Mouse (Mus musculus) forebrain, embryonic 13.5 days (tissue): ENCODE results near the gene Ppp1r21. TPM values are rescaled to one million over a fixed set of nuclear protein-coding genes. Genes with fewer than 3 reads are reported as not detected.

ENCODE experiments used
- ATAC-seq: fragments of 200-750 bp; cut with Nextera tagmentation; 2 replicates; pipeline ENCODE4 v1.8.0; 2017
- H3K27ac ChIP-seq: fragments of 300-500 bp; sonication (generic); 2 replicates; pipeline ENCODE4 v1.5.1; 2015; ENCODE audit warnings: inconsistent platforms, mild to moderate bottlenecking, moderate library complexity
- H3K27me3 ChIP-seq: fragments of 300-500 bp; sonication (generic); 2 replicates; pipeline ENCODE4 v1.6.1; 2015; ENCODE audit warnings: mild to moderate bottlenecking, inconsistent platforms
- H3K36me3 ChIP-seq: fragments of 300-500 bp; sonication (generic); 2 replicates; pipeline ENCODE4 v1.6.1; 2015; ENCODE audit warnings: mild to moderate bottlenecking, inconsistent platforms; ENCODE audit not compliant: poor library complexity, severe bottlenecking
- H3K4me1 ChIP-seq: fragments of 300-500 bp; sonication (generic); 2 replicates; pipeline ENCODE4 v1.6.1; 2015; ENCODE audit warnings: inconsistent platforms
- H3K4me2 ChIP-seq: fragments of 300-500 bp; sonication (generic); 2 replicates; pipeline ENCODE4 v1.6.1; 2015; ENCODE audit warnings: inconsistent platforms, mild to moderate bottlenecking, moderate library complexity
- H3K4me3 ChIP-seq: fragments of 300-500 bp; sonication (generic); 2 replicates; pipeline ENCODE4 v1.5.1; 2015; ENCODE audit warnings: mild to moderate bottlenecking, inconsistent platforms
- H3K9ac ChIP-seq: fragments of 300-500 bp; sonication (generic); 2 replicates; pipeline ENCODE4 v1.6.1; 2015; ENCODE audit warnings: mild to moderate bottlenecking, inconsistent platforms
- H3K9me3 ChIP-seq: fragments of 300-500 bp; sonication (generic); replicated peaks from 2 replicates; pipeline ENCODE4 v1.6.1; 2016; ENCODE audit warnings: inconsistent platforms
- WGBS: fragments of 180-500 bp; shearing (Covaris S2); methylation state at CpG from one replicate; pipeline ENCODE4 v1.1.7; 2015; 5-methylcytosine and 5-hydroxymethylcytosine counted together
- polyA plus RNA-seq: library from polyadenylated mRNA; unstranded; fragments of >200 nt; fragmentation: Nextera tagmentation; extraction: Ambion mirVana; gene quantifications from 2 replicates; pipeline ENCODE4 v1.2.1, GENCODE M21; 2015

The Ppp1r21 gene
- polyA plus RNA-seq, 1 experiment from 2014 or later = 22.4 TPM

GRCm38 (mm10) chr17:88498090-88498682 is 31.7 kb upstream of the Ppp1r21 start:
- H3K4me1 ChIP-seq = peaks cover 23% of the 10 kb centered on the region
- H3K27ac ChIP-seq = no peak overlapping the region
- H3K9ac ChIP-seq = no peak overlapping the region
- no peak overlapping the region for H3K4me3 ChIP-seq
- H3K27me3 ChIP-seq = no peaks in the 10 kb centered on the region
- no peaks in the 10 kb centered on the region for H3K36me3 ChIP-seq
- WGBS = 78% methylated on average over 5 of the region's 5 CpGs
- ATAC-seq = no peak
- H3K9me3 ChIP-seq = no peaks in the 10 kb centered on the region
- H3K4me2 ChIP-seq = no peak overlapping the region

GRCm38 (mm10) chr17:88504056-88504455 is 25.9 kb upstream of the Ppp1r21 start:
- H3K4me3 ChIP-seq = no peak overlapping the region
- H3K9me3 ChIP-seq = no peaks in the 10 kb centered on the region
- no peak overlapping the region for H3K4me2 ChIP-seq
- no peaks in the 10 kb centered on the region for H3K36me3 ChIP-seq
- no peaks in the 10 kb centered on the region for H3K27me3 ChIP-seq
- H3K4me1 ChIP-seq = peaks cover 11% of the 10 kb centered on the region
- no peak overlapping the region for H3K9ac ChIP-seq
- H3K27ac ChIP-seq = no peak overlapping the region
- ATAC-seq = no peak
- WGBS = 87% methylated on average over 13 of the region's 13 CpGs

- no peaks in the 10 kb centered on the region for H3K36me3 ChIP-seq
- peak; percentile 76 for ATAC-seq
- H3K27ac ChIP-seq = no peak overlapping the region; the same call in 1 of the 2 replicates
- no peak overlapping the region for H3K4me2 ChIP-seq
- H3K4me1 ChIP-seq = peaks cover 11% of the 10 kb centered on the region
- 0 out of 2 replicates have a peak overlapping the region, but pooled peaks have one; percentile 14 for H3K9ac ChIP-seq
- no peaks in the 10 kb centered on the region for H3K27me3 ChIP-seq
- H3K4me3 ChIP-seq = no peak overlapping the region
- no peaks in the 10 kb centered on the region for H3K9me3 ChIP-seq
- 19% methylated on average over 10 of the region's 10 CpGs for WGBS
These were observed 24.6 kb upstream of the Ppp1r21 start for GRCm38 (mm10) chr17:88505275-88505723.

- no peaks in the 10 kb centered on the region for H3K9me3 ChIP-seq
- no peak for ATAC-seq
- H3K4me1 ChIP-seq = peaks cover 12% of the 10 kb centered on the region
- no peak overlapping the region for H3K9ac ChIP-seq
- H3K36me3 ChIP-seq = no peaks in the 10 kb centered on the region
- WGBS = 93% methylated on average over 15 of the region's 15 CpGs
- no peak overlapping the region for H3K27ac ChIP-seq
- H3K27me3 ChIP-seq = no peaks in the 10 kb centered on the region
- no peak overlapping the region for H3K4me3 ChIP-seq
- H3K4me2 ChIP-seq = no peak overlapping the region
These were observed 24.0 kb upstream of the Ppp1r21 start for GRCm38 (mm10) chr17:88505941-88506340.

DNA sequence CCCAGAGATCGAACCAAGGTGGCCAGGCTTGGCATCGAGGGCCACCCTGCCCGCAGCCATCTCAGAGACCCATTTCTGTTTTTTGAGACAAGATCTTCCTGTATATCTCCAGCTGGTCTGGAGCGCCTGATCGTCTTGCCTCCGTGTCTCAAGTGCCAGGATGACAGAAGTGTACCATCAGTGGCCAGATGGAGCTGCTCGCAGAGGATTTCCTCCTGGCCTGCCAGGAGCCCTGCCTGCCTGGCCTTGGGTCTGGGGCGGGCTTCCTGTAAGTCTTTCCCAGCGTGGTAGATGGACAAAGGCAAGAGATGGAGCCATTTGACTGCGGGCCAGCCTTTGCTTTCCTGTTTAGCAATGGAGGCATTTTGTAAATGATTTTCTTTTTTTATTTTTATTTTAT is 22.5 kb upstream of the Ppp1r21 start:
- H3K4me3 ChIP-seq = no peak overlapping the region
- no peaks in the 10 kb centered on the region for H3K9me3 ChIP-seq
- H3K9ac ChIP-seq = no peak overlapping the region
- ATAC-seq = no peak
- 82% methylated on average over 10 of the region's 10 CpGs for WGBS
- peaks cover 15% of the 10 kb centered on the region for H3K4me1 ChIP-seq
- H3K27me3 ChIP-seq = no peaks in the 10 kb centered on the region
- no peak overlapping the region for H3K27ac ChIP-seq
- no peaks in the 10 kb centered on the region for H3K36me3 ChIP-seq
- no peak overlapping the region for H3K4me2 ChIP-seq

DNA sequence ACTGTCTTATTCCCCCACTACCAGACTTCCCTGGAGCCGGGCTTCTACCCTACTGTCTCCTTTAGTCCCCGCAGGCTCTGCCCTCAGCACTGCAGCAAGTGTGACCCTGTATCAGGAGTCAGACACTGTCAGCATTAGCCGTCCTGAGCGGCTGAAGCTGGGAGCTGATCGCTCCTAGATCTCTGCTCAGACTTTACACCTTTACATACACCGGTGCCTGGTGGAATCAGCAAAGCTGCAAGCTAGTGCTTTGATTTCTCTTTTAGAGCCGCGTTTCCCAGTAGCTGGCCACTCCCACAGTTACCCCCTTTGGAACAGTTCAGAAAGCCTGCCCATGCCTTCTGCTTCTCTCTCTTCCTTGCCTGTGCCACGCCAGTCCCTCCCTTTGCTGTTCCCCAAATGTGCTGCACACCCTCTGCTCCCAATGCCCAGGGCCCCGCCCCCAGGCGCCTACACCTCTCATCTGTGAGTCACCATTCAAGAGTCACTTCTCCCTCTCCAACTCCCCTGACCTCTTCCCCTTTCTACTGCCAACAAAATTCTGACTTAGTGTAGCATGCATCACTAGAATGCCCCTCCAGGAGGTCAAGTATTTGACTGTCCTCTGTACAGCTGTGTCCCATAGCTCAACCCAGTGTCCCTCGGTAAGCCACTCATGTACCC is 20.9 kb upstream of the Ppp1r21 start:
- no peak overlapping the region for H3K9ac ChIP-seq
- H3K9me3 ChIP-seq = no peaks in the 10 kb centered on the region
- H3K27me3 ChIP-seq = no peaks in the 10 kb centered on the region
- ATAC-seq = 0 out of 2 replicates have a peak, but pooled peaks have one; percentile 5
- no peak overlapping the region for H3K4me3 ChIP-seq
- H3K4me1 ChIP-seq = peaks cover 15% of the 10 kb centered on the region
- H3K27ac ChIP-seq = no peak overlapping the region
- H3K4me2 ChIP-seq = no peak overlapping the region
- WGBS = 39% methylated on average over 12 of the region's 12 CpGs
- H3K36me3 ChIP-seq = no peaks in the 10 kb centered on the region

DNA sequence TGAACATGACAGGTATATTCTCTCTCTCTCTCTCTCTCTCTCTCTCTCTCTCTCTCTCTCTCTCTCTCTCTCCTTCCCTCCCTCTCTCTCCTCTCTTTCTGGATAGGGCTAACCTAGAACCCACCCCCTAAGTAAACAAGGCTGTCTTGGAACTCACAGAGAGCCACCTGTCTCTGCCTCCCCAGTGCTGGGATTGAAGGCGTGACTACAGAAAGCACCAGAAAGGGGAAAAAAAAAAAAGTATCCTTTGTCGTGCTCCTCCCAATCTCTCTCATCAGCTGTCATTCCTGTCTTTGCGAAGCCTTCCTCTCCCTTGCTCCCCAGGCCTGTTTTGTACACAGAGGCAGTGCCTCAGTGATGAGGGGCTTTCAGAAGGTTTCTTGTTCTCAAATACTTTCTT is 19.9 kb upstream of the Ppp1r21 start:
- Histone ChIP-seq H3K36me3 (no peaks in the 10 kb centered on the region), H3K9ac (no peak overlapping the region), H3K27me3 (no peaks in the 10 kb centered on the region), H3K27ac (no peak overlapping the region), H3K4me2 (no peak overlapping the region), H3K9me3 (no peaks in the 10 kb centered on the region), H3K4me1 (peaks cover 13% of the 10 kb centered on the region), H3K4me3 (no peak overlapping the region)
- WGBS = 82% methylated on average over 3 of the region's 3 CpGs
- ATAC-seq = no peak

GRCm38 (mm10) chr17:88511095-88511551 is 18.8 kb upstream of the Ppp1r21 start:
- 4% methylated on average over 10 of the region's 10 CpGs for WGBS
- no peaks in the 10 kb centered on the region for H3K9me3 ChIP-seq
- H3K4me2 ChIP-seq = peak overlapping the region; percentile 33
- no peaks in the 10 kb centered on the region for H3K36me3 ChIP-seq
- peaks cover 3% of the 10 kb centered on the region for H3K4me1 ChIP-seq
- ATAC-seq = peak; percentile 75
- H3K27ac ChIP-seq = no peak overlapping the region
- H3K27me3 ChIP-seq = no peaks in the 10 kb centered on the region
- no peak overlapping the region for H3K4me3 ChIP-seq
- H3K9ac ChIP-seq = no peak overlapping the region

- Histone ChIP-seq H3K4me2 (no peak overlapping the region), H3K27me3 (no peaks in the 10 kb centered on the region), H3K4me1 (no peaks in the 10 kb centered on the region), H3K9me3 (no peaks in the 10 kb centered on the region), H3K27ac (no peak overlapping the region), H3K36me3 (no peaks in the 10 kb centered on the region), H3K4me3 (no peak overlapping the region), H3K9ac (no peak overlapping the region)
- WGBS = 77% methylated on average over 7 of the region's 7 CpGs
- ATAC-seq = no peak
These were observed 13.4 kb upstream of the Ppp1r21 start for GRCm38 (mm10) chr17:88516477-88516876.

GRCm38 (mm10) chr17:88527781-88528180 is 2.1 kb upstream of the Ppp1r21 start:
- Histone ChIP-seq H3K27ac (no peak overlapping the region), H3K4me3 (no peak overlapping the region), H3K4me1 (peaks cover 15% of the 10 kb centered on the region), H3K36me3 (no peaks in the 10 kb centered on the region), H3K27me3 (0 out of 2 replicates have a peak, but pooled peaks cover 3% of the 10 kb centered on the region), H3K9ac (no peak overlapping the region), H3K4me2 (no peak overlapping the region), H3K9me3 (no peaks in the 10 kb centered on the region)
- ATAC-seq = no peak
- WGBS = 44% methylated on average over 2 of the region's 2 CpGs

- peak; percentile 84 for ATAC-seq
These were observed 310 bp downstream of the Ppp1r21 start for GRCm38 (mm10) chr17:88530236-88530619.

DNA sequence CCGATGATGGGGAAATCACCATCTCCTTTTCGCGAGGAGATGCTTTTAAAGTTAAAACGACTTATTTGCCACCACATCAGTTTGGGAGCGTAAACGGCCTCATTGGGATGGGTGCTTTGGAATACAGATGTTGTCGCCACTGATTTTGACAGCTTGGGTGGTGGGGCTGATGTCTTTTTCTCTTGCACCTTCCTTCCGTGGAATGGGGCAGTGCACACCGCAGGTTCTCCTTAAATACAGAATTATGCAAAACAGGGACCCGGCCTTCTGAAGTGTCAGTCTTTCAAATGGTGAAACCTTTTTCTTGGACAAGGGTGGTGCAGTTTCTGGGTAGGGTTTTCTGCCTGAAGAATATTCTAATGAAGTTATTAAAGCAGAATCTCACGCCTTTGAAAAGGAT is 749 bp downstream of the Ppp1r21 start:
- peak overlapping the region; percentile 75 for H3K9ac ChIP-seq
- 0 out of 2 replicates have a peak, but pooled peaks cover 3% of the 10 kb centered on the region for H3K27me3 ChIP-seq
- H3K9me3 ChIP-seq = no peaks in the 10 kb centered on the region
- peak overlapping the region; percentile 61 for H3K4me3 ChIP-seq
- peaks cover 15% of the 10 kb centered on the region for H3K4me1 ChIP-seq
- H3K27ac ChIP-seq = peak overlapping the region; percentile 88
- ATAC-seq = 0 out of 2 replicates have a peak, but pooled peaks have one; percentile 1
- H3K36me3 ChIP-seq = no peaks in the 10 kb centered on the region
- H3K4me2 ChIP-seq = peak overlapping the region; percentile 80
- 3% methylated on average over 11 of the region's 11 CpGs for WGBS

More at GRCm38 (mm10) chr17:88530236-88530619, 310 bp downstream of the Ppp1r21 start:
- Histone ChIP-seq H3K27me3 (0 out of 2 replicates have a peak, but pooled peaks cover 3% of the 10 kb centered on the region), H3K4me2 (peak overlapping the region; percentile 80), H3K4me1 (peaks cover 15% of the 10 kb centered on the region), H3K27ac (peak overlapping the region; percentile 88), H3K9me3 (no peaks in the 10 kb centered on the region), H3K36me3 (no peaks in the 10 kb centered on the region), H3K9ac (peak overlapping the region; percentile 75), H3K4me3 (peak overlapping the region; percentile 61)
- WGBS = under 1% methylated on average over 13 of the region's 14 CpGs
